Mouse (Mus musculus) c-Kit-positive CD71-negative TER-119-negative erythroid progenitor cells, embryonic 14.5 days (primary cell): ENCODE data around the gene Gm20388.

Source experiments
- DNase-seq: peaks from one replicate; pipeline ENCODE4 v3.0.0-alpha.2; 2013; ENCODE audit warnings: low read depth

Gm20388 gene

GRCm38 (mm10) chr8:121952122-121952521 lies 2041.5 kb downstream of the Gm20388 start:
- no peak for DNase-seq

- no peak for DNase-seq
Observed at GRCm38 (mm10) chr8:121952800-121953199, 2042.2 kb downstream of the Gm20388 start.

DNA sequence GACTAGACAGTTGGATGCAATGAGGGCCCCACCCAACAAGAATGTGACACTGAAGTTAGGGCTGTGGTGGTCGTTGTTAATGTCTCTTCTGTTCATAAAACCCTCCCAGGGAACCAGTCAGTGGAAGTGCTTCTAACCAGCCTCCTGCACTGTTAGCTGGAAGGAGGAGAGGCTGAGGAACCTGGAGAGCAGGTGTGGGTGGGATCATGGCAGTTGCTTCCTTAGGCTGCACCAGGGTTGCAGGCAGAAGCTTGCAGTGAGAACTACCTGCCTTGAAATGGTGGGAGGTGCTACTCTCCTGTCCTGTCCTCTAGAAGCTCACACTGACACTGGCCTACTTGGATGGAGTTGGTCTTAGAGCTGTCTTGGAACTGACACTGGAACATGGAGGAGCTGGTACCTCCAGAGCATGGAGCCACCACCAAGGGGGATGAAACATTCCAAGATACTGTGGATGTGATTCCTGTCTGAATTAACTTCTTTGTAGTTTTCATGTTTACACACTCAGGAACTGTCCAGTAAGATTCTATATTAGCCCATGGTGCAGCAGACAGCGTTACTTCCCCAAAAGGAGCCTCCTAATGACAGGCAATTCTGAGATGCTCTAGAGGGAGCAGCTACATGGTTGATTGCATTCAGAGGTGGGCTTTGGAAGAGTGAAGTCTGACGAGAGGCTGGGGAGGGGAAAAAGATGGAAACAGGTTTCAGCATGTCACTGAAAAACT lies 2043.3 kb downstream of the Gm20388 start:
- DNase-seq: no peak

GRCm38 (mm10) chr8:121954981-121955555 lies 2044.4 kb downstream of the Gm20388 start:
- no peak for DNase-seq

DNA sequence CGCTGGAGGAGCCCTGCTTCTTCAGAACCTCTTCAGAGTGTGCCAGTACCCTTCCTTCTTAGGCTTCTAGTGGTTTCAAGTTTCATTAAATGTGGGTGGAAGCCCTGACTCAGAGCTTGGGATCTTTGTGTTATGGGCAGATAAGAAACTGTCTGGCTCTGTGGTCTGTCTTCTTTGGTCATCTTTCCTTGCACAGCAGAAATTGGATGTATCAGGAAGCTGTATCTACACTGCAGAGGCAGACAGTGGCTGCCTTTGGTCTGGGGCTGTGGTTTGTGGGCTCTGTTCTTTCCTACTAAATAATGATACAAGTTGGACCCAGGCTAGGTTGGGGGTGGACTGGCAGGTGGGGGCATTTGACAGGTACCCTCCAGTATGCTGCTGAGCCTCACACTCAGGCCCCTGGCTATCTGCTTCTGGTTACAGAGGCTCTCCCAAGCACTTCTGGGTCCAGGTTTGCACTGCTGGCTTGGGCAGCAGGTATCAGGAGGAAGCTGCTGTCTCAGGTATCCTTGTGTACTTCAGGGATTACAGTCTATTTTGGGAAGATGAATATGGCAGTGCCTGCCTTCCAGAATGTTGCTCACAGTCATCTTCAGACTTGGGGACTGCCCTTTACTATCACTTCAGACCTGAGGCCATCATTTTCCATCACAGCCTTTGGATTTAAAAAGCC lies 2045.3 kb downstream of the Gm20388 start:
- DNase-seq: peak; percentile 60

DNA sequence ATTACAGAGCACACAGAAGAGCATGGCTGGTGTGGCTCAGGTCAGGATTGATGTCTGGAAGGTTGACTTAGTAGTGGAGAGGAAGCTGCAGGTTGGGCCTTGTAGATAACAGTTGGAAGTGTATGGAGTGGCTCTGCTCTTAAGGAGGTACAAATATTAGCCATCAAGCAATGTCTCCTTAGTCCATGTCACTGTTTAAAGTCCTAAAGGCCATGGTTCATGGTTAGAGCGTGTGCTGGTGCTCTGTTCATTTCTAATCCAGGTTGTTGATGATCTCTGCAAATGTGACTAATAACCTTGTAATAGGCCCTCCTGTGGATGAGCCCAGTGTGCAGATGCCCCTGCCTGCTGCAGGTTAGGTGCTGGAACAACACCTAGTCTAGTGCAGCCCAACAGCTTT lies 2047.8 kb downstream of the Gm20388 start:
- no peak for DNase-seq

DNA sequence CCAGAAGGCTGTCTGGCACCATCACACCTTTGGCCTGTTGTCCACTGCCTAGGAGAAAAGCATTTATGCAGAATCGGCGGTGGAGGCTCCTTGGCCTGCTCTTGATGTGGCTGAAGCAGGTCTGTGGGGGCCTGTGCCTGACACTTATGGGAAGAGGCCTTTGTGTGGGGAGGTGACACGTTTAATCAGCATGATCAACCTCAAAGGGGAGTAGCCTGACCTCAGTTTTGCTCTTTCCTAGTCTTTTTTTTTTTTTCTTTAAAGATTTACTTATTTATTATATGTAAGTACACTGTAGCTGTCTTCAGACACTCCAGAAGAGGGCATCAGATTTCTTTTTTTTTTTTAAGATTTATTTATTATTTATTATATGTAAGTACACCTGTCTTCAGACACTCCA lies 2052.3 kb downstream of the Gm20388 start:
- no peak for DNase-seq

- DNase-seq: no peak
Observed at GRCm38 (mm10) chr8:121964716-121965512, 2054.3 kb downstream of the Gm20388 start.

GRCm38 (mm10) chr8:121966110-121966509 lies 2055.5 kb downstream of the Gm20388 start:
- no peak for DNase-seq

DNA sequence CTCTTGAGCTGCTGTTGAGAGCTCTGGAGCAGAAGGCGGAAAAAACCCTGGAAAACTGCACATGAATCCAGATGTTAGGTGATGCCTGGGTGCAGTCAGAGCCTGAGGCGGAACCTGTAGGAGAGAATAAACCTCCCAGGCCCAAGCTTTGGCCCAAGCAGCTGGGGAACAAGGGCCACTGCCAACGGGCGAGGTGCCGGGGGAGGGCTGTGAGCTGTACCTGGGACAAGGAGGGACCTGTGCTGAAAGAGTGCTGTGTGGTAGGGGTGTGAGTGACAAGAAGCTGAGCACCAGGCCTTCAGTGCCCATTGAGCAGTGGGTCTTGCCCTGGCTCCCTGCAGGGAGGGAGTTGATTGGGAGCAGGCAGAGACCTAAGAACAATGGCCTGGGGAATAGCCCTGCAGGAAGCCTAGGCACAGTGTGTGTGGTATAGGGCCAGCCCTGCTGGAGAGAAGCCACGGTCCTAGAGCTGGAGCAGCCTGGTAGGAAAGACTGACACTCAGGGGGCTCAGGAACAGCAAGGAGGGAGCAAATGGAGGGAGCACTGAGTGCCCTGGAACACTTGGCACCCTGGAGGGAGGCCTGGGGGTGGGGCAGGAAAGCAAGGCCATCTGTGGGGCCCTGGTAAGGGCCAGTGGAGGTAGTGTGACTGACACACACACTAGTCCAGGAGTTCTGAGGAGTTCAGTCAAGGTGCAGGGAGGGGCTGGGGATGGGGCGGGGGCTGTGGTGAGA lies 2056.2 kb downstream of the Gm20388 start:
- no peak for DNase-seq

DNA sequence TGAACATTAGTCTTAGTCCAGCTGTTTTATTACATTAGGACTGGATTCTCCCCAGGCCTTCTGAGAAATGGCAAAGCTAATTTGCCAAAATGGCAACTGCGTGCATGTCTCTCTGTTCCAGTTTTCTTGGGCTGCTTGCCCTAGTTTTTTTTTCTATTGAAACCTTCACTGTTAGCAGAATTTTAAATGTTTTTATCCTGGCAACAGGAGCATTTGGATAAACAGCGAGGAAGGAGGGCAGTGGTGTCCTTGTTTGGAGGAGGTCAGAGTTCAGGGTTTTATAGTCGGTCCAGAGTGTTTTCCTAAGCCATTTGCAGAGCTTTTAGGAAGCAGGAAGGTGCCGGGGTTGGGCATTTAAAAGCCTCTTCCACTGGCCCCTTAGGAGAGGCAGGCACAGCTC lies 2057.3 kb downstream of the Gm20388 start:
- no peak for DNase-seq

DNA sequence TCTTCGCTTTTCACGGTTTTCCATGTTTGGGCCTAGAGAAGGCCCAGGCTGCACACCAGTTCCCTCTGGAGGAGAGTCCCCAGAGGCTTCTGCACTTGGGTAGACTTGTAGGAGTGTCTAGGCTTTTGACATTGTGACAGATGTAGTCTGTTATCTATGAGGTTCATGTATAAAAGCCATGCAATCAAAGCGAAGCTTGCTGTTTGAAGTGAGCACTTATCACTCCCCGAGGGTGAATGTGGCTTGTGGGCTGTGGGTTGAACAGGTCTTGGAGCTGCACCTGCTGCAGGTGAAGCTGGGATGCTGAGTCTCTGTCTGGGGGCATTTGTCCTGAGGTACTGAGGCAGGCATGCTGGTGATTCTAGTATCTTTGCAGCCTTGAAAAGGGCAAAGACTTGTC lies 2057.9 kb downstream of the Gm20388 start:
- DNase-seq: no peak

DNA sequence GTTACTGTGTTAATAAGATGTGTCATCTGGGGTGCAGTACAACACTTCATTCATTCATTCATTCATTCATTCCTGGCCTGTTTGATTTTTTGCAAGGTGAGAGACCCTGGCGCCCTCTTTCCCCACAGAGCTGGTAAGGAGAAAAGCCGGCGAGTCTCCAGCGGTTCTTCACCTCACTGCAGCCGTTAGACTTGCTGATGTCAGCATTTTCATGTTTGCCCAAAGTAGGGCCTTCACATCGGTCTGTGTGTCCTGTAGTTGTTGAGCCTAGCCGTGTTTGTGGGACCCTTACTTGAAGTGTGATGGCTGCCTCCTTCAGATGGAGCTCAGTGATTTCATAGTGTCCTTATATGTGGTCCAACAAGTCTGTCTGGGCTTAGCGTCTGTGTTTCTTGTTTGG lies 2059.6 kb downstream of the Gm20388 start:
- DNase-seq: no peak

DNA sequence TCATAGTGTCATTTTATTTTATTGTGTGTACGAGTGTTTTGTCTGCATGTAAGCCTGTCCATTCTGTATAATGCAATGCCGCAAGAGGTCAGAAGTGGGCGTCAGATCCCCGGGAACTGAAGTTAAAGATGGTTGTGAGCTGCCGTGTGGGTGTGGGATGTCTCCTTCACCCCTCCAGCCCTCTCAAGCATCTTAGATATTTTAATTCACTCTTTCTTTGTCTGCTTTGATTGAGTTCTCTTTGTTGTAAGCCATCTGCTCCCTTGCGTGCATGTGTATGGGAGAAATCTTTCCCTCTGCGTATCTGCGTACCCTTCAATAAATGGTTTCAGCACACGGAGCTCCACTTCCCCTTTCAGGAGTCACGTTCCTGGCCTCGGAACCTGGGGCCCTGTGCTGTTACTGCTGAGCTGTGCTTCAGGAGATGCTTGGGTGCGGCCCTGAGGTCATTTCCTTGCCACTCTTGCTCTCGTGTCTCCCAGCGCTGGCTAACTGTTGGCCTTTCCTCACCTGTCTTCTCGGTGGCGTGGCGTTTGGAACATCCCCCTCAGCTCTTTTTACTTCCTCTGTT lies 2060.9 kb downstream of the Gm20388 start:
- no peak for DNase-seq

DNA sequence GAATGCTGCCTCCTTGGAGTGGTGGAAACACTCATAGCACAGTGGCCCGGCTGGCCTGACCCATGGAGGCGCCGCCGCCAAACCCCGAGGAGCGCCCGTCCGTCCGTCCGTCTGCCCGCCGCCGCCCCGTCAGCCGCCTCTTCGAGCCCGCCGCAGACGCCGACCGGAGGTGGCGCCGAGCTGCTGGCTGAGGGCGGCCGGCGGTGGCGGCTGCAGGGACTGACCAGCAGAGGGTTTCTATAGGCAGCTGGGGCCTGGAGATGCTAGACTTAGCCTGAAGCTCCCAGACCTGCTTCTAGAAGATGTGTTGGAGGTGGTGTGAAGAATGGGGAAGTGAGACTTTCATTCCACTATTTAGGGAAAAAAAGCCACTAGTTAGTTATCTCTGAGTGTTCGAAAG lies 2063.3 kb downstream of the Gm20388 start:
- no peak for DNase-seq

DNA sequence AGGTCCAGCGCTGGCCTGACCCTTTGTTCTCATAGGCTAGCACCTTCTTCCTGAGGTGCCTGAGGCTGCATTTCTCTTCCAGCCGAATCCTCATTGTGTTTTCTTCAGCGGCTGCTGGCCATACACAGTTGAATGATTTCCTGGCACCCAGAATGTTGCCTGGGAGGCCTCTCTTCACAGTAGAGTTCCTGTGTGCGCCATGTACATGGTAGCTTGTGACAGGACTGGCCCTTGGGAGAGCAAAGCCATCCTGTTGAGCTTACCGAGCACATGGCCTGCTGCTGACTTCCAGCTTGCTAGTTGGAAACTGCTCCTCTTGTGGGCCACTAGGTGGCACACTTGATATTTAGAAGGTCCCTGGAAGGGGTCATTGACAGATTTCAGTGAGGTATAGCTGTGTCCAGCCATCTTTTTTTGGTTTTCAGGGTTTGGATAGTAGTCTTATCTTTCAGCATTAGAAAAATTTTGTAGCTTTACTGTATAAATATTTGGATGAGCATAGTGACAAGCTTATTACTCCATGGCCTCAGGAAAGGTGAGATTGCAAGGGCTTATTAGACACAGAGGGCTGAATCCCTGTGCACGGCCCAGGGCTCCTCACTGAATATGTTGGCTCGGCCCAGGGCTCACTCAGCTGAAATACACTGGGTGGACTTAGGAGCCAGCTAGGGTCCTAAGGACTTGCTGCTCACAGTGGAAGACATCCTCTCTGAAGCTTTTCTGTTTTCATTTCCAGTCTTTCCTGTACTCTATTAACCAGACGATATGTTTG lies 2067.4 kb downstream of the Gm20388 start:
- DNase-seq: peak; percentile 30

GRCm38 (mm10) chr8:121978670-121979069 lies 2068.0 kb downstream of the Gm20388 start:
- DNase-seq: no peak

- DNase-seq: no peak
Observed at GRCm38 (mm10) chr8:121980792-121981519, 2070.3 kb downstream of the Gm20388 start.

GRCm38 (mm10) chr8:121981520-121981895 lies 2070.9 kb downstream of the Gm20388 start:
- DNase-seq: no peak

- no peak for DNase-seq
Observed at GRCm38 (mm10) chr8:121985673-121986072, 2075.0 kb downstream of the Gm20388 start.
